Mouse (Mus musculus): ENCODE measurements around the gene Ston1. TPM values are rescaled to one million over a fixed set of nuclear protein-coding genes. Genes with fewer than 3 reads are reported as not detected.

Gene Ston1
- polyA plus RNA-seq, 1 experiment from 2014 or later = 8.3 TPM

DNA sequence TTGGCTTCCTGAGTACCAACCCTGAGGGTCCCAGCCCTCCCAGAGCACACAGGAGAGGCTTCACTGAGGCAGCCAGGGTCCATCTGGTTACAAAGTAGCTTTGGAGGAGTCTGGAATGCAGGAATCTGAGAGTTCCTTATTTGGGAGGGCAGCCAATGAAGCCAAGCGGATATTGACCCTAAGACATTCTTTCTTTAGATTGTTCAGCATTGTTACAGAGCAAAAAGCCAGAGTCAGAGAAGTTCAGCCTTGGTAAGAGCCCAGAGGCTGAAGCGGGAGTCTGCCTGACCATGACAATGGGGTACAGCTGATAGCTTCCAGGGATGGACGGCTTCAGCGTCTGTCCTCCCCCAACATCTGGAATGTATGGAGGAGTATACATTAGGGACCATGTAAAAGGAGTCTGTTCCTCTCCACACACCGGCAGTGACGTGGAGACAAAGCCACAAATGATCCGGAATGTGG lies 28.9 kb downstream of the Ston1 start:
- no peaks in the 10 kb centered on the region for H3K9me3 ChIP-seq (replicated peaks; ENCODE audit: low read length)
- H3K36me3 ChIP-seq (ENCODE audit: insufficient read depth, low read length) = no peaks in the 10 kb centered on the region
- no peaks in the 10 kb centered on the region for H3K27me3 ChIP-seq (ENCODE audit: insufficient read depth, low read length)
- 11% methylated on average over 7 of the region's 7 CpGs for WGBS
- peak overlapping the region; percentile 49; the same call in 1 of the 2 replicates for H3K9ac ChIP-seq (ENCODE audit: low read depth, low read length)
- DNase-seq (ENCODE audit: low spot score) = peak; percentile 96
- peak overlapping the region; percentile 23 for H3K4me3 ChIP-seq (replicated peaks; ENCODE audit: low read depth, low read length)
- peak overlapping the region; percentile 47 for H3K4me2 ChIP-seq (ENCODE audit: low read length)
- H3K27ac ChIP-seq = peak overlapping the region; percentile 88
- H3K4me1 ChIP-seq (replicated peaks; ENCODE audit: insufficient read depth, low read length) = peaks cover 28% of the 10 kb centered on the region
- no peak for TF ChIP-seq CTCF (IDR thresholded peaks at IDR 0.05; ENCODE audit: low read depth)
- ATAC-seq (replicated peaks; ENCODE audit: low FRiP score, low read depth) = peak; percentile 45

DNA sequence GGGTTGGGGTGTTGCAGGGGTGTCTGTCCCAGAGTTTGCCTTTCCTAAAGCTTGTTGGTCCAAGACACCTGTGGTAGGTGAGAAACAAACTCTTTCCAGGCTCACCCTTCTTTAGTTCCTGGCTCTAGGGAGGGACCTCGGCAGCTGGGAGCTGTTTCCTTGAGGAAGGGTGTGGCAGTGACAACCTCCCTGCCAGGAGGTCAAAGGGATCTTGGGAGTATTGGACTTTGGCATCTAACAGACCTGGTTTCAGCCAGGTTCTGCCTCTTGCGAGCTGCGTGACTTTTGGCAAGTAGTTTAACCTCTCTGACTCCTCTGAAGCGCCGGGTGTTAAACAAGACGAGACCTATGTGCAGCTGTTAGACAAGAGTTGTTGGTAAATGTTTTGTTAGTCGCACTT lies 29.7 kb downstream of the Ston1 start:
- Histone ChIP-seq H3K9ac (ENCODE audit: low read depth, low read length) (peak overlapping the region; percentile 49; the same call in 1 of the 2 replicates), H3K4me2 (ENCODE audit: low read length) (peak overlapping the region; percentile 47), H3K4me1 (replicated peaks; ENCODE audit: insufficient read depth, low read length) (peaks cover 28% of the 10 kb centered on the region), H3K27me3 (ENCODE audit: insufficient read depth, low read length) (no peaks in the 10 kb centered on the region), H3K27ac (peak overlapping the region; percentile 88), H3K9me3 (replicated peaks; ENCODE audit: low read length) (no peaks in the 10 kb centered on the region), H3K36me3 (ENCODE audit: insufficient read depth, low read length) (no peaks in the 10 kb centered on the region), H3K4me3 (replicated peaks; ENCODE audit: low read depth, low read length) (peak overlapping the region; percentile 23)
- DNase-seq (ENCODE audit: low spot score) (peak; percentile 40), ATAC-seq (replicated peaks; ENCODE audit: low FRiP score, low read depth) (peak; percentile 27; the same call in 1 of the 2 replicates)
- TF ChIP-seq CTCF (IDR thresholded peaks at IDR 0.05; ENCODE audit: low read depth) = no peak
- WGBS = 26% methylated on average over 7 of the region's 7 CpGs

DNA sequence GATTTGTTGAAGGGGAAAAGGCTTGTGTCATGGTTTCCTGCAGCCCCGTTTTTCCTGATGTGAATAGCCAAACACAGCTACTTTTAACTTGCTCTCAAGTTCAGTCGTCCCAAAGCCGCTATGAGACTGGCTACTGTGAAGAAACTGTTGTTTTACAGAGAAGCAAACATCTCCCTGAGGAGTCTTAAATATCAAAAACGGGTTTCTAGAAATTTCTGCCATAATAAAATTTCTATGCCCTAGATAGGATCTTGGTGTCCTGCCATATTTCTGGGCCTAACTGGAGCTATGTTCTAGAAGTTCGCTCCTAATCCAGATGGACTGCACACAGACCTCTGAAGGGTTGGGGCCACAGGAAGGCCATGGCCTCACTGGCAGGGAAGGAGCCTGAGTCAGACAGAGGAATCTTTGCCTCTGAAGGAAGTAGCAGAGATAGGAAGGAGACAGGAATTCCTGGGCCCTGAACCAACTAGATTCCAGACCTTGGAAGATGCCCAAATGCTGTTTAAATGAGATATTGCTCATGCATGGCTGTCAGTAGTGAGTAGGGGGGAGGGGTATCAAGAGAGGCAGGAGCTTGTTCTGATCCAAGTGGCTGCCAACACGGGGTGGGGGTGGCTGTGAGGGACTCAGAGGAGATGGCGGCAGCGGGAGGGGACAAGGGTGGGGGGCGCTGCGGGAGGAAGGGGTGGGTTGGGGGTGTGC lies 31.3 kb downstream of the Ston1 start:
- Histone ChIP-seq H3K27ac (peak overlapping the region; percentile 88), H3K4me3 (replicated peaks; ENCODE audit: low read depth, low read length) (no peak overlapping the region), H3K36me3 (ENCODE audit: insufficient read depth, low read length) (no peaks in the 10 kb centered on the region), H3K9me3 (replicated peaks; ENCODE audit: low read length) (no peaks in the 10 kb centered on the region), H3K27me3 (ENCODE audit: insufficient read depth, low read length) (no peaks in the 10 kb centered on the region), H3K9ac (ENCODE audit: low read depth, low read length) (0 out of 2 replicates have a peak overlapping the region, but pooled peaks have one; percentile 46), H3K4me2 (ENCODE audit: low read length) (peak overlapping the region; percentile 47), H3K4me1 (replicated peaks; ENCODE audit: insufficient read depth, low read length) (peaks cover 28% of the 10 kb centered on the region)
- WGBS = 31% methylated on average over 10 of the region's 10 CpGs
- ATAC-seq (replicated peaks; ENCODE audit: low FRiP score, low read depth) = peak; percentile 37
- TF ChIP-seq CTCF (IDR thresholded peaks at IDR 0.05; ENCODE audit: low read depth) = no peak
- DNase-seq (ENCODE audit: low spot score) = peak; percentile 92

DNA sequence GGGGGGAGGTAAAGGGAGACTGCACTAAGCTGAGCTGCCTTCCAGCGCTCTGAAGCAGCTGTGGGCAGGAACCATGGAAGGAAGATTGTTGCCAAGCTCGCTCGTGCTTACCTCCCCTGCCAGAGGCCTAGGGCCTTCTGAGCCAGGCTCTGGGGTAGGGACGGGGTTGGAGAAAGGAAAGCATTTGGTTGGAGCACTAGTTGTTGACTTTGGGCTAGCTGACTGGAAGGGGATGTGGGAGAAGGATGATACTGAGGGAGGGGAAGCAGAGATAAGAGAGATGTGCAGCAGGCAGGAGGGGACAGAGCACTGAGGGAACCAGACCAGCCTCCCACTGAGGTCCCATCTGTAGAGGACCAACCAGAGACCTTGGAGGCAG lies 31.9 kb downstream of the Ston1 start:
- Histone ChIP-seq H3K27ac (peak overlapping the region; percentile 88), H3K9ac (ENCODE audit: low read depth, low read length) (peak overlapping the region; percentile 46; the same call in 1 of the 2 replicates), H3K36me3 (ENCODE audit: insufficient read depth, low read length) (no peaks in the 10 kb centered on the region), H3K9me3 (replicated peaks; ENCODE audit: low read length) (no peaks in the 10 kb centered on the region), H3K4me2 (ENCODE audit: low read length) (peak overlapping the region; percentile 47), H3K4me3 (replicated peaks; ENCODE audit: low read depth, low read length) (no peak overlapping the region), H3K27me3 (ENCODE audit: insufficient read depth, low read length) (no peaks in the 10 kb centered on the region), H3K4me1 (replicated peaks; ENCODE audit: insufficient read depth, low read length) (peaks cover 28% of the 10 kb centered on the region)
- ATAC-seq (replicated peaks; ENCODE audit: low FRiP score, low read depth) (peak; percentile 26), DNase-seq (ENCODE audit: low spot score) (no peak)
- WGBS = 12% methylated on average over 4 of the region's 4 CpGs
- TF ChIP-seq CTCF (IDR thresholded peaks at IDR 0.05; ENCODE audit: low read depth) = no peak

DNA sequence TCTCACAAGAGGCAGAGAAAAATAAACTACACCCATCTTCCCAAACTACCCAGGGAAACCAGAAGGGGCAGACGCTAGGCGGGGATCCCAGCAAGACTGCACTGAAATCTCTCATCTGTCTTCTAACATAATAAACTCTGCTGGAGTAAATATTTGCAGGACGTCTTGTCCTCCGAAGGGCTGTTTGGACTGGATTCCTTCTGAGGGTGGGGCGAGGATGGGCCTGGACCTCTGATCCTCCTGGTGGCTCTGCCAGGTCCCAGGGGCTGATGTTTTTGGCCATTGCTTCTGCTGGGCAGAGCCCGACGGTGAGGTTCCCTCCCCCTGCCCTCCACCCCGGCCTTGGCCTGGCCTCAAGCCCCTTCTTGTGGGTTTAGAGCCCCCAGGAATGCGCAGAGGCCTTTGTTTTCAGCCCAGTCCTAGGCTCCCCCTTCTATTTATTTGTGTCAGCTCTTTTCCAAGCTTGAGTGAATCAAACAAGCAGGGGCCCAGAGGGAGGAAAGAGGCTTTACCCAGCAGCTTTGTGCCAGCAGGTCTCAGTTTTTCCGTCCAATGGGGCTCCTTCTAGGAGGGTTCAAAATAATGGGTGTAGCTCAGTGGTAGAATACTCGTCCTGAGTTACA lies 32.6 kb downstream of the Ston1 start:
- Histone ChIP-seq H3K27ac (peak overlapping the region; percentile 88), H3K4me2 (ENCODE audit: low read length) (peak overlapping the region; percentile 8), H3K4me1 (replicated peaks; ENCODE audit: insufficient read depth, low read length) (peaks cover 28% of the 10 kb centered on the region), H3K4me3 (replicated peaks; ENCODE audit: low read depth, low read length) (no peak overlapping the region), H3K9me3 (replicated peaks; ENCODE audit: low read length) (no peaks in the 10 kb centered on the region), H3K36me3 (ENCODE audit: insufficient read depth, low read length) (no peaks in the 10 kb centered on the region), H3K27me3 (ENCODE audit: insufficient read depth, low read length) (no peaks in the 10 kb centered on the region), H3K9ac (ENCODE audit: low read depth, low read length) (0 out of 2 replicates have a peak overlapping the region, but pooled peaks have one; percentile 2)
- ATAC-seq (replicated peaks; ENCODE audit: low FRiP score, low read depth) (peak; percentile 29), DNase-seq (ENCODE audit: low spot score) (peak; percentile 80)
- WGBS = 28% methylated on average over 11 of the region's 11 CpGs
- peak; percentile 23; the same call in 1 of the 2 replicates for TF ChIP-seq CTCF (IDR thresholded peaks at IDR 0.05; ENCODE audit: low read depth)

DNA sequence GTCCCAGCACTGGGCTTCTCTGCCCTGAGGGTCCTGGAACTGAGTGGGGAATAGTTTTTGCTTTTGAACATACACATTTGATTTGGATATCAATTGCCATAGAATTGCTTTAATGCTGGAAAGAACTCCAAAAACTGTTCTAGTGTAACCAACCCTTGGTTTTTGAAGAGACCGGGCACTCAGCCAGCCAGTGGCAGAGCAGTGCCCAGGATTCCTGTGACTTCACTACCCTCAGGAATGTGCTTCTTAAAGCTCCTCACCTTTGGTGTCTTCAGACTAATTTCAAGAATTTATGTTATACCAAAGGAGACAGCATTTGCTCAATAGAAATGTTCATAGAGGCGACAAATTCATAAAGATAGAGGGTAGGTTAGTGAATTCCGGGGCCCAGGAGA lies 33.1 kb downstream of the Ston1 start:
- WGBS = 60% methylated on average over 3 of the region's 3 CpGs
- 0 out of 2 replicates have a peak, but pooled peaks cover 5% of the 10 kb centered on the region for H3K36me3 ChIP-seq (ENCODE audit: insufficient read depth, low read length)
- H3K4me1 ChIP-seq (replicated peaks; ENCODE audit: insufficient read depth, low read length) = peaks cover 28% of the 10 kb centered on the region
- DNase-seq (ENCODE audit: low spot score) (peak; percentile 40), ATAC-seq (replicated peaks; ENCODE audit: low FRiP score, low read depth) (no peak)
- TF ChIP-seq CTCF (IDR thresholded peaks at IDR 0.05; ENCODE audit: low read depth) = no peak
- H3K27ac ChIP-seq = peak overlapping the region; percentile 88
- 0 out of 2 replicates have a peak overlapping the region, but pooled peaks have one; percentile 8 for H3K4me2 ChIP-seq (ENCODE audit: low read length)
- no peak overlapping the region for H3K4me3 ChIP-seq (replicated peaks; ENCODE audit: low read depth, low read length)
- no peaks in the 10 kb centered on the region for H3K27me3 ChIP-seq (ENCODE audit: insufficient read depth, low read length)
- 0 out of 2 replicates have a peak overlapping the region, but pooled peaks have one; percentile 2 for H3K9ac ChIP-seq (ENCODE audit: low read depth, low read length)
- no peaks in the 10 kb centered on the region for H3K9me3 ChIP-seq (replicated peaks; ENCODE audit: low read length)

Data from kidney, postnatal 0 days (tissue).